Comparison of ENCODE assay signal across 9 mouse cellular contexts in the genomic region with DNA sequence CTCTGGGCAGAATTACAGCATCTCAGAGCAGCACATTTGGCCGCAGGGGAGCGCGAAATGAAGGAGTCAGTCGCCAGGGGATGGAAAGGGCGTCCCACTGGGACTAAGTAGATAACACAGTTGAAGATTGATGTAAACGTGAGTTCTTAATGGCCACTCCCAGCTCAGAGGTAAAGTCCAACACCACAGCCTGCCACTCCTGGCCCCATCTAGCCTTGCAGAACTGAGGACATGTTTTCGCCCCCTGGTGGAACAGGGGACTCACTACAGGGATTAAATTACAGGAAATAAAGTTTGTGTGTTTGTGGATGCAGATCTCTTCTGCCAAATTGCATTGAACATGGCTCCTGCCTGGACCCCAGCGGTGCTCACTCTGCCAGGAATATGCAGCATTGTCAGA.
DNase-seq lines count a peak whose midpoint lies in the region; TF ChIP-seq lines count a peak whose summit lies in the region.
"Had no signal": no experiment of that assay in that cellular context is flagged by ENCODE, and none has a peak within 500 bp of the region (broad histone marks: within the 10 kb centered on the region; RNA-seq: fewer than 3 reads in every experiment).

No protein-coding gene starts in this region.

- TF ChIP-seq POLR2A in bone marrow, adult 2 months (IDR thresholded peaks at IDR 0.05; ENCODE audit: borderline replicate concordance, control insufficient read depth, low read depth, low read length), result no peak

- WGBS in bone marrow, adult 2 months, result 58% methylated on average over 8 of the region's 8 CpGs

- H3K27ac ChIP-seq in layer of hippocampus, adult 2 months, result no peak overlapping the region
- H3K27ac ChIP-seq in bone marrow, adult 2 months (ENCODE audit: control insufficient read depth, insufficient read depth, low read depth, low read length, poor library complexity), result no peak overlapping the region
- H3K27ac ChIP-seq: liver, embryonic 15.5 days; stomach, embryonic 15.5 days had no signal

- H3K4me3 ChIP-seq in layer of hippocampus, adult 2 months, result no peak overlapping the region
- no peak overlapping the region for H3K4me3 ChIP-seq in bone marrow, adult 2 months (replicated peaks; ENCODE audit: control insufficient read depth, low read depth, low read length)
- H3K4me3 ChIP-seq: liver, embryonic 15.5 days; stomach, embryonic 15.5 days had no signal

- TF ChIP-seq CTCF in layer of hippocampus, adult 2 months (conservative IDR thresholded peaks at IDR 0.05), result peak; percentile 79
- TF ChIP-seq CTCF in bone marrow, adult 2 months (IDR thresholded peaks at IDR 0.05; ENCODE audit: control insufficient read depth, insufficient read depth, low read length), result peak; percentile 42

- DNase-seq in layer of hippocampus, adult 2 months (ENCODE audit: low spot score in 2 of 2), result no peak
- DNase-seq in layer of hippocampus, adult 9-10 months (ENCODE audit: low spot score), result no peak
- peak; percentile 83 for DNase-seq in ES-CJ7 (ENCODE audit: low read depth, low spot score)
- peak; percentile 45 for DNase-seq in kidney, postnatal 10 days
- peak; percentile 26 for DNase-seq in right cerebral cortex, postnatal 4 days
- DNase-seq in urinary bladder, postnatal 14 days (ENCODE audit: low spot score), result no peak

- H3K4me1 ChIP-seq in bone marrow, adult 2 months (ENCODE audit: control insufficient read depth, insufficient read depth, low read length), result no peaks in the 10 kb centered on the region; the same call in 1 of the 2 replicates
- H3K4me1 ChIP-seq: stomach, embryonic 15.5 days had no signal

Comparison
In these comparisons a context has a peak if more than half of its experiments do, and no peak if none do; other contexts are left out.
1. DNase-seq: peak in ES-CJ7 (single experiment), kidney, postnatal 10 days (single experiment) and right cerebral cortex, postnatal 4 days (single experiment); none in layer of hippocampus, adult 2 months (0 of 2), layer of hippocampus, adult 9-10 months (single experiment) and urinary bladder, postnatal 14 days (single experiment).